ENCODE assay signal across 12 mouse cellular contexts in the genomic region with DNA sequence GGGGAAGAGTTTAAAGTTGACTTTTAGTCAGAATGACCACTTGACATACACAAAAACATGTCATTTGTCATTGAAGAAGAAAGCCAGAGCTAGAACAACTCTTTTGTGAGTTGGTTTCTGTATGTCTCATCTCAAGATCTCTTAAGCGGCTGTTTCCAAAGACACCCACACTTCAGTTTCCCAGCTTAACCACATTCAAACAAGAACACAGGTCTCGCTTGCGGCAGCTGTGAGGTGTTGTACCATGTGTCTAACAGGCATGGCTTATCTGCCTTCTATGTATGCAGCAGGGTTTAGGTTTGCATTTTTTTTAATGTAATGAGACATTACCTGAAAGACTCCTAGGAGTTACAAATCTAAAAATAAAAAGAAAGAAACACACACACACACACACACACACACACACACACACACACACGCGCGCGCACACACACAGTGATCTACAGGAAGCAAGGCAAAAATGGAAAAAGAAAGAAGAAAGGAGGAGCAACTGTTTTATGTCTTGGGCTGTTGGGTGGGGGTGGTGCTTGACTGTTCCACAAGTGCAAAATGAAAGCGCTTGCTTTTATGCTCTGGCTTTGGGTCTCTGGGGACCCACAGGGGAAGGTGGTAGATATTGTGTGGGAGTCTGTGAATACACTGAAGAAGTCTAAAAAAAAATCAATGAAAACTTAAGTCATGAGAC.
DNase-seq lines count a peak whose midpoint lies in the region; ATAC-seq and TF ChIP-seq lines count a peak whose summit lies in the region.
"Had no signal": no experiment of that assay in that cellular context is flagged by ENCODE, and none has a peak within 500 bp of the region (broad histone marks: within the 10 kb centered on the region; RNA-seq: fewer than 3 reads in every experiment).

No protein-coding gene starts in this region.

- no peak for TF ChIP-seq CTCF in CH12.LX (conservative IDR thresholded peaks at IDR 0.05 in 1 of 2, IDR thresholded peaks at IDR 0.05 in 1 of 2; ENCODE audit: low read depth in 2 of 2, low read length in 2 of 2)
- no peak for TF ChIP-seq CTCF in thymus, adult 2 months (IDR thresholded peaks at IDR 0.05; ENCODE audit: borderline replicate concordance, control insufficient read depth, extremely low read depth, insufficient read depth, low read length, poor library complexity)

- DNase-seq in CD4-positive helper T cell, adult 2 months (ENCODE audit: low read depth, low spot score): peak; percentile 85
- peak; percentile 89 for DNase-seq in CH12.LX (ENCODE audit: extremely low read depth)
- peak; percentile 58 for DNase-seq in thymus, adult 2 months
- DNase-seq in urinary bladder, postnatal 10 days (ENCODE audit: low spot score): no peak
- DNase-seq in urinary bladder, adult 18-20 months (ENCODE audit: low spot score in 2 of 2): no peak

- H3K9ac ChIP-seq in CH12.LX (ENCODE audit: insufficient read depth, low read depth): no peak overlapping the region; the same call in 1 of the 2 replicates
- H3K9ac ChIP-seq in intestine, embryonic 15.5 days: no peak overlapping the region
- H3K9ac ChIP-seq: embryonic facial prominence, embryonic 15.5 days; hindbrain, embryonic 15.5 days; kidney, embryonic 15.5 days had no signal

- 6% methylated on average over 4 of the region's 8 CpGs for WGBS in thymus, adult 2 months
- WGBS in intestine, embryonic 15.5 days: 58% methylated on average over 8 of the region's 8 CpGs

- no peak; the same call in 1 of the 2 replicates for TF ChIP-seq RAD21 in CH12.LX (IDR thresholded peaks at IDR 0.05; ENCODE audit: low read depth, low read length)

- H3K79me2 ChIP-seq in CH12.LX (replicated peaks; ENCODE audit: control insufficient read depth, extremely low read depth, insufficient read depth, poor library complexity, severe bottlenecking): no peaks in the 10 kb centered on the region

- no peak; the same call in 1 of the 2 replicates for TF ChIP-seq POLR2A in CH12.LX (IDR thresholded peaks at IDR 0.05; ENCODE audit: low read depth, low read length)
- TF ChIP-seq POLR2A in thymus, adult 2 months (IDR thresholded peaks at IDR 0.05; ENCODE audit: control insufficient read depth, extremely low read depth, insufficient read depth, low read length, poor library complexity): no peak

- H3K9me3 ChIP-seq in CH12.LX (replicated peaks; ENCODE audit: low read length): no peaks in the 10 kb centered on the region
- H3K9me3 ChIP-seq in intestine, embryonic 15.5 days: no peaks in the 10 kb centered on the region
- H3K9me3 ChIP-seq: embryonic facial prominence, embryonic 15.5 days; hindbrain, embryonic 15.5 days; kidney, embryonic 15.5 days had no signal

- no peaks in the 10 kb centered on the region for H3K36me3 ChIP-seq in CH12.LX (replicated peaks in 1 of 2; ENCODE audit: control insufficient read depth in 1 of 2, insufficient read depth in 1 of 2, low read length in 1 of 2)
- H3K36me3 ChIP-seq in thymus, adult 2 months (ENCODE audit: control insufficient read depth, insufficient read depth, low read length): no peaks in the 10 kb centered on the region
- H3K36me3 ChIP-seq in intestine, embryonic 15.5 days: no peaks in the 10 kb centered on the region
- H3K36me3 ChIP-seq: embryonic facial prominence, embryonic 15.5 days; hindbrain, embryonic 15.5 days; kidney, embryonic 15.5 days had no signal

- no peak overlapping the region for H3K4me3 ChIP-seq in CH12.LX (replicated peaks in 1 of 3; ENCODE audit: low read depth in 2 of 3, low read length in 2 of 3, poor library complexity in 1 of 3)
- no peak overlapping the region for H3K4me3 ChIP-seq in thymus, adult 2 months (ENCODE audit: control insufficient read depth, insufficient read depth, low read length)
- no peak overlapping the region for H3K4me3 ChIP-seq in intestine, embryonic 15.5 days (replicated peaks)
- H3K4me3 ChIP-seq: embryonic facial prominence, embryonic 15.5 days; heart, adult 2 months; hindbrain, embryonic 15.5 days; kidney, embryonic 15.5 days had no signal

- dilution Hi-C loops in CH12.LX (cut with MboI; ENCODE audit: extremely low pct_ligation_motif_present, extremely low pct_unique_long_range_greater_than_20kb, low sequenced_read_pairs): no loop called here

- no peaks in the 10 kb centered on the region for H3K27me3 ChIP-seq in CH12.LX (replicated peaks)
- H3K27me3 ChIP-seq in thymus, adult 2 months (ENCODE audit: control insufficient read depth, insufficient read depth, low read length): no peaks in the 10 kb centered on the region
- no peaks in the 10 kb centered on the region for H3K27me3 ChIP-seq in intestine, embryonic 15.5 days (replicated peaks)
- H3K27me3 ChIP-seq: embryonic facial prominence, embryonic 15.5 days; hindbrain, embryonic 15.5 days; kidney, embryonic 15.5 days had no signal

- H3K27ac ChIP-seq in CH12.LX (ENCODE audit: insufficient read depth, low read depth): peak overlapping the region; percentile 95
- peak overlapping the region; percentile 48 for H3K27ac ChIP-seq in thymus, adult 2 months (ENCODE audit: control insufficient read depth, insufficient read depth, low read length)
- H3K27ac ChIP-seq in intestine, embryonic 15.5 days: no peak overlapping the region
- H3K27ac ChIP-seq: embryonic facial prominence, embryonic 15.5 days; heart, adult 2 months; hindbrain, embryonic 15.5 days; kidney, embryonic 15.5 days; macrophage had no signal

- H3K4me2 ChIP-seq in CH12.LX (ENCODE audit: insufficient read depth, low read depth, poor library complexity, severe bottlenecking): peak overlapping the region; percentile 50
- no peak overlapping the region for H3K4me2 ChIP-seq in intestine, embryonic 15.5 days (replicated peaks)
- H3K4me2 ChIP-seq: embryonic facial prominence, embryonic 15.5 days; hindbrain, embryonic 15.5 days; kidney, embryonic 15.5 days had no signal

- peak; percentile 81 for TF ChIP-seq EP300 in CH12.LX (IDR thresholded peaks at IDR 0.05; ENCODE audit: low read length)

- ATAC-seq in megakaryocyte-erythroid progenitor cell, adult 5-6 weeks (replicated peaks; ENCODE audit: low FRiP score, low TSS enrichment, poor library complexity, severe bottlenecking): peak; percentile 73
- ATAC-seq in intestine, embryonic 15.5 days: no peak

- peaks cover 3 to 13% of the 10 kb centered on the region in 2 experiments; a peak in 3 of 4 replicates for H3K4me1 ChIP-seq in CH12.LX (ENCODE audit: control insufficient read depth in 1 of 2, insufficient read depth in 2 of 2)
- no peaks in the 10 kb centered on the region; the same call in 1 of the 2 replicates for H3K4me1 ChIP-seq in thymus, adult 2 months (replicated peaks; ENCODE audit: control insufficient read depth, insufficient read depth, low read length)
- no peaks in the 10 kb centered on the region for H3K4me1 ChIP-seq in intestine, embryonic 15.5 days (replicated peaks)
- H3K4me1 ChIP-seq: embryonic facial prominence, embryonic 15.5 days; hindbrain, embryonic 15.5 days; kidney, embryonic 15.5 days had no signal

- in situ Hi-C loops in CH12.LX (cut with MboI; ENCODE audit: low pct_ligation_motif_present, low pct_unique_long_range_greater_than_20kb, low sequenced_read_pairs): no loop called here

TF ChIP-seq in CH12.LX, 34 proteins besides CTCF, POLR2A, EP300 and RAD21 (continues in another document):
- TF ChIP-seq GABPA (IDR thresholded peaks at IDR 0.05; ENCODE audit: insufficient replicate concordance, low read depth, low read length) (no peak), MAZ (IDR thresholded peaks at IDR 0.05; ENCODE audit: low read depth, low read length) (0 out of 2 replicates have a peak, but pooled peaks have one; percentile 50), RCOR1 (conservative IDR thresholded peaks at IDR 0.05; ENCODE audit: low read depth, low read length) (no peak), MAX (IDR thresholded peaks at IDR 0.05; ENCODE audit: low read length) (peak; percentile 46; the same call in 1 of the 2 replicates), MXI1 (IDR thresholded peaks at IDR 0.05; ENCODE audit: low read depth, low read length) (peak; percentile 78), TBP (conservative IDR thresholded peaks at IDR 0.05; ENCODE audit: low read depth, low read length) (peak; percentile 63; the same call in 1 of the 2 replicates), ZKSCAN1 (IDR thresholded peaks at IDR 0.05; ENCODE audit: borderline replicate concordance, low read depth, low read length) (no peak), MYC (IDR thresholded peaks at IDR 0.05; ENCODE audit: low read depth, low read length) (0 out of 2 replicates have a peak, but pooled peaks have one; percentile 54), HCFC1 (IDR thresholded peaks at IDR 0.05; ENCODE audit: low read depth, low read length) (no peak), PAX5 (IDR thresholded peaks at IDR 0.05; ENCODE audit: low read length) (no peak), MAFK (IDR thresholded peaks at IDR 0.05; ENCODE audit: insufficient replicate concordance, low read length) (0 out of 2 replicates have a peak, but pooled peaks have one; percentile 53), USF1 (IDR thresholded peaks at IDR 0.05; ENCODE audit: low read depth, low read length) (no peak), ZNF384 (IDR thresholded peaks at IDR 0.05; ENCODE audit: low read depth, low read length) (peak; percentile 57; the same call in 1 of the 2 replicates), ZC3H11A (IDR thresholded peaks at IDR 0.05; ENCODE audit: low read depth, low read length) (no peak), ETS1 (conservative IDR thresholded peaks at IDR 0.05; ENCODE audit: low read depth, low read length) (peak; percentile 70), UBTF (IDR thresholded peaks at IDR 0.05; ENCODE audit: low read depth, low read length) (no peak), SIN3A (IDR thresholded peaks at IDR 0.05; ENCODE audit: low read length) (no peak; the same call in 1 of the 2 replicates), MEF2A (IDR thresholded peaks at IDR 0.05; ENCODE audit: borderline replicate concordance, low read depth, low read length) (0 out of 2 replicates have a peak, but pooled peaks have one; percentile 9), CHD2 (IDR thresholded peaks at IDR 0.05; ENCODE audit: low read length) (no peak), BHLHE40 (IDR thresholded peaks at IDR 0.05; ENCODE audit: low read depth, low read length) (peak; percentile 65), ELF1 (IDR thresholded peaks at IDR 0.05; ENCODE audit: low read depth, low read length) (no peak; the same call in 1 of the 2 replicates), SMC3 (IDR thresholded peaks at IDR 0.05; ENCODE audit: low read depth, low read length) (0 out of 2 replicates have a peak, but pooled peaks have one; percentile 3), JUND (conservative IDR thresholded peaks at IDR 0.05; ENCODE audit: low read depth, low read length) (no peak; the same call in none of the 2 replicates), IRF4 (IDR thresholded peaks at IDR 0.05; ENCODE audit: low read depth, low read length) (peak; percentile 51), CHD1 (IDR thresholded peaks at IDR 0.05; ENCODE audit: low read depth, low read length) (no peak), E2F4 (IDR thresholded peaks at IDR 0.05; ENCODE audit: insufficient replicate concordance, low read depth, low read length) (no peak), TCF12 (IDR thresholded peaks at IDR 0.05; ENCODE audit: low read depth, low read length) (peak; percentile 58)

Comparison
In these comparisons a context has a peak if more than half of its experiments do, and no peak if none do; other contexts are left out.
1. DNase-seq: peak in CD4-positive helper T cell, adult 2 months (single experiment), CH12.LX (single experiment) and thymus, adult 2 months (single experiment); none in urinary bladder, postnatal 10 days (single experiment) and urinary bladder, adult 18-20 months (0 of 2).